Mouse (Mus musculus): ENCODE measurements around the gene Ppp1r12c. TPM values are rescaled to one million over a fixed set of nuclear protein-coding genes. Genes with fewer than 3 reads are reported as not detected.

Gene Ppp1r12c
- polyA plus RNA-seq, 1 experiment from 2014 or later, result 18.3 TPM

- peak overlapping the region; percentile 67 for H3K9ac ChIP-seq (ENCODE audit: low read depth, low read length)
- peak overlapping the region; percentile 67 for H3K4me2 ChIP-seq (ENCODE audit: low read length)
- peak overlapping the region; percentile 52 for H3K4me3 ChIP-seq (ENCODE audit: low read length)
- H3K4me1 ChIP-seq (ENCODE audit: control insufficient read depth, insufficient read depth, low read depth, low read length), result peaks cover 13% of the 10 kb centered on the region
- 0 out of 2 replicates have a peak, but pooled peaks have one; percentile 6 for ATAC-seq
- WGBS, result 2% methylated on average over 16 of the region's 16 CpGs
- no peaks in the 10 kb centered on the region for H3K9me3 ChIP-seq (ENCODE audit: control insufficient read depth, low read length)
- peaks cover 9% of the 10 kb centered on the region; the same call in 1 of the 2 replicates for H3K27me3 ChIP-seq (replicated peaks; ENCODE audit: control insufficient read depth, insufficient read depth, low read length)
- peak overlapping the region; percentile 71 for H3K27ac ChIP-seq (ENCODE audit: low read depth, low read length)
- peaks cover 23% of the 10 kb centered on the region for H3K36me3 ChIP-seq (ENCODE audit: control insufficient read depth, insufficient read depth, low read length)
Measured at GRCm38 (mm10) chr7:4478796-4479291, 22.6 kb downstream of the Ppp1r12c start.

GRCm38 (mm10) chr7:4478021-4478795, 23.3 kb downstream of the Ppp1r12c start:
- Histone ChIP-seq H3K4me3 (ENCODE audit: low read length) (peak overlapping the region; percentile 52), H3K27me3 (replicated peaks; ENCODE audit: control insufficient read depth, insufficient read depth, low read length) (peaks cover 14% of the 10 kb centered on the region), H3K4me2 (ENCODE audit: low read length) (peak overlapping the region; percentile 67), H3K4me1 (ENCODE audit: control insufficient read depth, insufficient read depth, low read depth, low read length) (peaks cover 13% of the 10 kb centered on the region), H3K27ac (ENCODE audit: low read depth, low read length) (peak overlapping the region; percentile 71), H3K9me3 (ENCODE audit: control insufficient read depth, low read length) (no peaks in the 10 kb centered on the region), H3K9ac (ENCODE audit: low read depth, low read length) (peak overlapping the region; percentile 67), H3K36me3 (ENCODE audit: control insufficient read depth, insufficient read depth, low read length) (peaks cover 17% of the 10 kb centered on the region)
- under 1% methylated on average over 39 of the region's 39 CpGs for WGBS
- peak; percentile 96 for ATAC-seq

GRCm38 (mm10) chr7:4473940-4474339, 27.5 kb downstream of the Ppp1r12c start:
- Histone ChIP-seq H3K27me3 (replicated peaks; ENCODE audit: control insufficient read depth, insufficient read depth, low read length) (peaks cover 30% of the 10 kb centered on the region), H3K4me1 (ENCODE audit: control insufficient read depth, insufficient read depth, low read depth, low read length) (peaks cover 9% of the 10 kb centered on the region), H3K27ac (ENCODE audit: low read depth, low read length) (no peak overlapping the region), H3K36me3 (ENCODE audit: control insufficient read depth, insufficient read depth, low read length) (no peaks in the 10 kb centered on the region), H3K9me3 (ENCODE audit: control insufficient read depth, low read length) (no peaks in the 10 kb centered on the region), H3K9ac (ENCODE audit: low read depth, low read length) (no peak overlapping the region), H3K4me2 (ENCODE audit: low read length) (no peak overlapping the region), H3K4me3 (ENCODE audit: low read length) (no peak overlapping the region)
- WGBS, result 10% methylated on average over 19 of the region's 19 CpGs
- no peak for ATAC-seq

GRCm38 (mm10) chr7:4471179-4471555, 30.3 kb downstream of the Ppp1r12c start:
- no peak overlapping the region for H3K27ac ChIP-seq (ENCODE audit: low read depth, low read length)
- WGBS, result 1% methylated on average over 24 of the region's 24 CpGs

GRCm38 (mm10) chr7:4470275-4471178, 31.0 kb downstream of the Ppp1r12c start:
- WGBS, result 2% methylated on average over 35 of the region's 35 CpGs
- Histone ChIP-seq H3K27me3 (replicated peaks; ENCODE audit: control insufficient read depth, insufficient read depth, low read length) (peaks cover 30% of the 10 kb centered on the region), H3K27ac (ENCODE audit: low read depth, low read length) (no peak overlapping the region), H3K4me3 (ENCODE audit: low read length) (peak overlapping the region; percentile 49), H3K36me3 (ENCODE audit: control insufficient read depth, insufficient read depth, low read length) (no peaks in the 10 kb centered on the region), H3K4me2 (ENCODE audit: low read length) (peak overlapping the region; percentile 65), H3K9ac (ENCODE audit: low read depth, low read length) (peak overlapping the region; percentile 53), H3K4me1 (ENCODE audit: control insufficient read depth, insufficient read depth, low read depth, low read length) (no peaks in the 10 kb centered on the region; the same call in 1 of the 2 replicates), H3K9me3 (ENCODE audit: control insufficient read depth, low read length) (no peaks in the 10 kb centered on the region)
- ATAC-seq, result peak; percentile 62

More at GRCm38 (mm10) chr7:4471179-4471555, 30.3 kb downstream of the Ppp1r12c start:
- H3K36me3 ChIP-seq (ENCODE audit: control insufficient read depth, insufficient read depth, low read length), result no peaks in the 10 kb centered on the region
- H3K4me2 ChIP-seq (ENCODE audit: low read length), result peak overlapping the region; percentile 65
- H3K27me3 ChIP-seq (replicated peaks; ENCODE audit: control insufficient read depth, insufficient read depth, low read length), result peaks cover 30% of the 10 kb centered on the region
- H3K9me3 ChIP-seq (ENCODE audit: control insufficient read depth, low read length), result no peaks in the 10 kb centered on the region
- no peaks in the 10 kb centered on the region; the same call in 1 of the 2 replicates for H3K4me1 ChIP-seq (ENCODE audit: control insufficient read depth, insufficient read depth, low read depth, low read length)
- H3K4me3 ChIP-seq (ENCODE audit: low read length), result peak overlapping the region; percentile 49
- peak overlapping the region; percentile 53 for H3K9ac ChIP-seq (ENCODE audit: low read depth, low read length)
- peak; percentile 92 for ATAC-seq

- H3K27me3 ChIP-seq (replicated peaks; ENCODE audit: control insufficient read depth, insufficient read depth, low read length), result peaks cover 13% of the 10 kb centered on the region
- 77% methylated on average over 3 of the region's 3 CpGs for WGBS
- H3K9ac ChIP-seq (ENCODE audit: low read depth, low read length), result no peak overlapping the region
- no peak overlapping the region for H3K4me3 ChIP-seq (ENCODE audit: low read length)
- H3K27ac ChIP-seq (ENCODE audit: low read depth, low read length), result no peak overlapping the region
- ATAC-seq, result no peak
- no peaks in the 10 kb centered on the region for H3K9me3 ChIP-seq (ENCODE audit: control insufficient read depth, low read length)
- no peaks in the 10 kb centered on the region; the same call in 1 of the 2 replicates for H3K4me1 ChIP-seq (ENCODE audit: control insufficient read depth, insufficient read depth, low read depth, low read length)
- H3K4me2 ChIP-seq (ENCODE audit: low read length), result no peak overlapping the region
- no peaks in the 10 kb centered on the region for H3K36me3 ChIP-seq (ENCODE audit: control insufficient read depth, insufficient read depth, low read length)
Measured at GRCm38 (mm10) chr7:4467801-4468200, 33.7 kb downstream of the Ppp1r12c start.

GRCm38 (mm10) chr7:4464194-4464824, 37.2 kb downstream of the Ppp1r12c start:
- 18% methylated on average over 10 of the region's 12 CpGs for WGBS
- ATAC-seq, result no peak

GRCm38 (mm10) chr7:4460576-4461434, 40.7 kb downstream of the Ppp1r12c start, which contains the start of gene Eps8l1:
Gene Eps8l1, plus strand, starts transcription at chr7:4460674.
- Histone ChIP-seq H3K4me3 (ENCODE audit: low read length) (peak within 1 kb of the TSS; percentile 26), H3K27me3 (replicated peaks; ENCODE audit: control insufficient read depth, insufficient read depth, low read length) (no peaks in the 10 kb centered on the region; the same call in 1 of the 2 replicates), H3K9ac (ENCODE audit: low read depth, low read length) (peak within 1 kb of the TSS; percentile 38), H3K27ac (ENCODE audit: low read depth, low read length) (no peak within 1 kb of the TSS), H3K4me2 (ENCODE audit: low read length) (peak within 1 kb of the TSS; percentile 46), H3K4me1 (ENCODE audit: control insufficient read depth, insufficient read depth, low read depth, low read length) (no peaks in the 10 kb centered on the region), H3K36me3 (ENCODE audit: control insufficient read depth, insufficient read depth, low read length) (no peaks in the 10 kb centered on the region), H3K9me3 (ENCODE audit: control insufficient read depth, low read length) (no peaks in the 10 kb centered on the region)
- 73% methylated on average over 13 of the region's 16 CpGs for WGBS
- peak; percentile 69 for ATAC-seq

More at GRCm38 (mm10) chr7:4464194-4464824, 37.2 kb downstream of the Ppp1r12c start:
- no peaks in the 10 kb centered on the region for H3K4me1 ChIP-seq (ENCODE audit: control insufficient read depth, insufficient read depth, low read depth, low read length)
- no peaks in the 10 kb centered on the region for H3K9me3 ChIP-seq (ENCODE audit: control insufficient read depth, low read length)
- H3K4me2 ChIP-seq (ENCODE audit: low read length), result no peak overlapping the region
- H3K36me3 ChIP-seq (ENCODE audit: control insufficient read depth, insufficient read depth, low read length), result no peaks in the 10 kb centered on the region
- H3K27ac ChIP-seq (ENCODE audit: low read depth, low read length), result no peak overlapping the region
- H3K9ac ChIP-seq (ENCODE audit: low read depth, low read length), result no peak overlapping the region
- no peak overlapping the region for H3K4me3 ChIP-seq (ENCODE audit: low read length)
- no peaks in the 10 kb centered on the region; the same call in 1 of the 2 replicates for H3K27me3 ChIP-seq (replicated peaks; ENCODE audit: control insufficient read depth, insufficient read depth, low read length)
